Mouse (Mus musculus) MEL (cell line): ENCODE results near the gene Plet1. TPM values are rescaled to one million over a fixed set of nuclear protein-coding genes. Genes with fewer than 3 reads are reported as not detected.

ENCODE experiments used
- DNase-seq: peaks from one replicate; pipeline ENCODE4 v3.0.0; 2011; ENCODE audit warnings: low read depth, low spot score
- H3K27ac ChIP-seq: 2 replicates; pipeline ENCODE4 v1.5.1; 2012; ENCODE audit warnings: low read depth, mild to moderate bottlenecking, control low read depth, low read length, moderate library complexity; ENCODE audit not compliant: control insufficient read depth
- H3K27me3 ChIP-seq, 2 experiments: fragments of 150-350 bp in 1 of 2; sonication (generic) in 1 of 2; 2 replicates each; pipeline ENCODE4 v1.6.1; 2012; ENCODE audit warnings: low read length in 2 of 2, mild to moderate bottlenecking in 2 of 2, improper control_type of control experiment in 1 of 2, moderate library complexity in 1 of 2; ENCODE audit not compliant: insufficient read depth in 2 of 2, control insufficient read depth in 1 of 2
- H3K36me3 ChIP-seq, 2 experiments: 2 replicates each; pipeline ENCODE4 v1.6.1; 2012 to 2014; ENCODE audit warnings: low read length in 2 of 2, improper control_type of control experiment in 1 of 2, inconsistent platforms in 1 of 2, mild to moderate bottlenecking in 1 of 2; ENCODE audit not compliant: insufficient read depth in 2 of 2, control insufficient read depth in 1 of 2
- H3K4me1 ChIP-seq, 2 experiments: fragments of 150-350 bp in 1 of 2; sonication (generic) in 1 of 2; 2 replicates each; pipeline ENCODE4 v1.6.1; 2012; ENCODE audit warnings: low read length in 2 of 2, improper control_type of control experiment in 1 of 2, mild to moderate bottlenecking in 1 of 2; ENCODE audit not compliant: insufficient read depth in 2 of 2, control insufficient read depth in 1 of 2
- H3K4me3 ChIP-seq, 2 experiments: fragments of 150-350 bp in 1 of 2; sonication (generic) in 1 of 2; 2 replicates each; pipeline ENCODE4 v1.5.1; 2012; ENCODE audit warnings: low read depth in 2 of 2, low read length in 2 of 2, mild to moderate bottlenecking in 2 of 2, moderate library complexity in 2 of 2, control low read depth in 1 of 2, improper control_type of control experiment in 1 of 2; ENCODE audit not compliant: control insufficient read depth in 1 of 2, insufficient read depth in 1 of 2
- H3K79me2 ChIP-seq: 2 replicates; pipeline ENCODE4 v1.6.1; 2012; ENCODE audit warnings: mild to moderate bottlenecking, low read length, moderate library complexity; ENCODE audit not compliant: control insufficient read depth, poor library complexity, insufficient read depth
- H3K9ac ChIP-seq: 2 replicates; pipeline ENCODE4 v1.6.1; 2012; ENCODE audit warnings: low read depth, mild to moderate bottlenecking, control low read depth, low read length, moderate library complexity; ENCODE audit not compliant: control insufficient read depth, poor library complexity, severe bottlenecking
- H3K9me3 ChIP-seq: fragments of 150-350 bp; sonication (generic); replicated peaks from 2 replicates; pipeline ENCODE4 v1.6.1; 2012; ENCODE audit warnings: mild to moderate bottlenecking, low read length, improper control_type of control experiment, moderate library complexity; ENCODE audit not compliant: insufficient read depth
- BHLHE40 ChIP-seq: IDR thresholded peaks from 2 replicates; pipeline ENCODE4 v1.6.1; 2012; ENCODE audit warnings: low read depth, mild to moderate bottlenecking, inconsistent platforms, low read length, improper control_type of control experiment, borderline replicate concordance
- CHD1 ChIP-seq: IDR thresholded peaks from 2 replicates; pipeline ENCODE4 v1.6.1; 2012; ENCODE audit warnings: low read depth, mild to moderate bottlenecking, inconsistent platforms, low read length, improper control_type of control experiment
- CHD2 ChIP-seq: IDR thresholded peaks from 2 replicates; pipeline ENCODE4 v1.6.1; 2011; ENCODE audit warnings: low read length, improper control_type of control experiment
- CTCF ChIP-seq, 3 experiments: IDR thresholded peaks in 2 of 3; conservative IDR thresholded peaks in 1 of 3; 2 replicates each; pipeline ENCODE4 v1.5.1; 2011 to 2012; ENCODE audit warnings: low read length in 3 of 3, low read depth in 2 of 3, mild to moderate bottlenecking in 2 of 3, improper control_type of control experiment in 1 of 3, inconsistent platforms in 1 of 3, mixed read lengths in 1 of 3, moderate library complexity in 1 of 3; ENCODE audit not compliant: control insufficient read depth in 1 of 3, insufficient read depth in 1 of 3, poor library complexity in 1 of 3, severe bottlenecking in 1 of 3
- EP300 ChIP-seq, 2 experiments: IDR thresholded peaks; 2 replicates each; pipeline ENCODE4 v1.6.1; 2011; ENCODE audit warnings: improper control_type of control experiment in 2 of 2, low read length in 2 of 2, low read depth in 1 of 2, mild to moderate bottlenecking in 1 of 2
- ETS1 ChIP-seq: IDR thresholded peaks from 2 replicates; pipeline ENCODE4 v1.6.1; 2012; ENCODE audit warnings: low read depth, mild to moderate bottlenecking, inconsistent platforms, low read length, improper control_type of control experiment, moderate library complexity
- GATA1 ChIP-seq: IDR thresholded peaks from 2 replicates; pipeline ENCODE4 v1.6.1; 2011; ENCODE audit warnings: low read depth, low read length, improper control_type of control experiment
- HCFC1 ChIP-seq: IDR thresholded peaks from 2 replicates; pipeline ENCODE4 v1.6.1; 2012; ENCODE audit warnings: low read depth, mild to moderate bottlenecking, inconsistent platforms, low read length, improper control_type of control experiment, moderate library complexity
- JUND ChIP-seq: IDR thresholded peaks from 2 replicates; pipeline ENCODE4 v1.6.1; 2011; ENCODE audit warnings: low read depth, mild to moderate bottlenecking, improper control_type of control experiment, low read length
- MAFK ChIP-seq: IDR thresholded peaks from 2 replicates; pipeline ENCODE4 v1.6.1; 2011; ENCODE audit warnings: low read depth, mild to moderate bottlenecking, low read length, improper control_type of control experiment, borderline replicate concordance
- MEF2A ChIP-seq: IDR thresholded peaks from 2 replicates; pipeline ENCODE4 v1.6.1; 2014; ENCODE audit warnings: low read depth, mild to moderate bottlenecking, inconsistent platforms, low read length, improper control_type of control experiment; ENCODE audit not compliant: poor library complexity, insufficient replicate concordance, severe bottlenecking; ENCODE audit errors: extremely low read depth
- MXI1 ChIP-seq: IDR thresholded peaks from 2 replicates; pipeline ENCODE4 v1.6.1; 2011; ENCODE audit warnings: mild to moderate bottlenecking, low read depth, low read length, improper control_type of control experiment
- MYC ChIP-seq: IDR thresholded peaks from 2 replicates; pipeline ENCODE4 v1.6.1; 2011; ENCODE audit warnings: low read depth, mild to moderate bottlenecking, low read length, improper control_type of control experiment, moderate library complexity
- NELFE ChIP-seq: IDR thresholded peaks from 2 replicates; pipeline ENCODE4 v1.6.1; 2011; ENCODE audit warnings: low read depth, low read length, improper control_type of control experiment
- NRF1 ChIP-seq: IDR thresholded peaks from 2 replicates; pipeline ENCODE4 v1.6.1; 2014; ENCODE audit warnings: low read depth, mild to moderate bottlenecking, inconsistent platforms, low read length, improper control_type of control experiment, moderate library complexity; ENCODE audit not compliant: poor library complexity, insufficient read depth, severe bottlenecking
- POLR2A ChIP-seq, 2 experiments: IDR thresholded peaks; 2 replicates each; pipeline ENCODE4 v1.6.1; 2011 to 2012; ENCODE audit warnings: low read length in 2 of 2, mild to moderate bottlenecking in 2 of 2, control low read depth in 1 of 2, improper control_type of control experiment in 1 of 2, low read depth in 1 of 2, moderate library complexity in 1 of 2; ENCODE audit not compliant: control insufficient read depth in 1 of 2, insufficient read depth in 1 of 2, poor library complexity in 1 of 2
- POLR2AphosphoS2 ChIP-seq: IDR thresholded peaks from 2 replicates; pipeline ENCODE4 v1.6.1; 2011; ENCODE audit warnings: low read length, improper control_type of control experiment
- RAD21 ChIP-seq: IDR thresholded peaks from 2 replicates; pipeline ENCODE4 v1.6.1; 2011; ENCODE audit warnings: mild to moderate bottlenecking, low read depth, low read length, improper control_type of control experiment
- RCOR1 ChIP-seq: IDR thresholded peaks from 2 replicates; pipeline ENCODE4 v1.6.1; 2012; ENCODE audit warnings: low read depth, mild to moderate bottlenecking, inconsistent platforms, low read length, improper control_type of control experiment
- TAL1 ChIP-seq: IDR thresholded peaks from 2 replicates; pipeline ENCODE4 v1.6.1; 2012; ENCODE audit warnings: mild to moderate bottlenecking, inconsistent platforms, low read length, moderate library complexity, mixed read lengths
- TCF12 ChIP-seq: IDR thresholded peaks from 2 replicates; pipeline ENCODE4 v1.6.1; 2014; ENCODE audit warnings: low read depth, mild to moderate bottlenecking, inconsistent platforms, low read length, improper control_type of control experiment, moderate library complexity
- USF1 ChIP-seq: IDR thresholded peaks from 2 replicates; pipeline ENCODE4 v1.6.1; 2014; ENCODE audit warnings: low read depth, mild to moderate bottlenecking, inconsistent platforms, low read length, improper control_type of control experiment, moderate library complexity
- ZC3H11A ChIP-seq: IDR thresholded peaks from 2 replicates; pipeline ENCODE4 v1.6.1; 2012; ENCODE audit warnings: low read depth, mild to moderate bottlenecking, inconsistent platforms, low read length, improper control_type of control experiment
- ZMIZ1 ChIP-seq: IDR thresholded peaks from 2 replicates; pipeline ENCODE4 v1.6.1; 2012; ENCODE audit warnings: low read depth, mild to moderate bottlenecking, inconsistent platforms, low read length, improper control_type of control experiment, moderate library complexity
- ZNF384 ChIP-seq: IDR thresholded peaks from 2 replicates; pipeline ENCODE4 v1.6.1; 2012; ENCODE audit warnings: low read depth, mild to moderate bottlenecking, inconsistent platforms, low read length, improper control_type of control experiment
- polyA plus RNA-seq, 2 experiments: library from polyadenylated mRNA; stranded (reverse) in 1 of 2; unstranded in 1 of 2; fragments of >175 nt in 1 of 2; fragments of >200 nt in 1 of 2; gene quantifications; 2 replicates each; pipeline versions ENCODE4 v1.2.1 to v1.2.4; 2012; ENCODE audit warnings: low replicate concordance in 2 of 2, low read depth in 1 of 2; ENCODE audit not compliant: insufficient read length in 2 of 2, insufficient read depth in 1 of 2, missing spikeins in 1 of 2
- total RNA-seq: library from RNA; depleted of rRNA; stranded (reverse); fragments of 300-350 nt; gene quantifications from 2 replicates; pipeline ENCODE4 v1.2.3, GENCODE M21; 2012

Gene Plet1
- total and polyA plus RNA-seq, 3 experiments, result 0.12 to 0.81 TPM; not detected in 1

- H3K27ac ChIP-seq, result no peak overlapping the region
- TF ChIP-seq NRF1 (no peak), GATA1 (no peak), HCFC1 (no peak), RCOR1 (no peak), POLR2AphosphoS2 (no peak), MYC (no peak), ETS1 (no peak), RAD21 (no peak), MEF2A (no peak), BHLHE40 (no peak), CHD2 (no peak), MAFK (no peak), USF1 (no peak), POLR2A (IDR thresholded peaks at IDR 0.05; ENCODE audit: control insufficient read depth in 1 of 2, insufficient read depth in 1 of 2, low read depth in 1 of 2, low read length in 2 of 2, poor library complexity in 1 of 2) (no peak), CTCF (IDR thresholded peaks at IDR 0.05 in 2 of 3, conservative IDR thresholded peaks at IDR 0.05 in 1 of 3; ENCODE audit: control insufficient read depth in 1 of 3, insufficient read depth in 1 of 3, low read depth in 2 of 3, low read length in 3 of 3, poor library complexity in 1 of 3, severe bottlenecking in 1 of 3) (no peak), ZMIZ1 (no peak), TAL1 (no peak), MXI1 (no peak)
- no peak for DNase-seq
- no peaks in the 10 kb centered on the region; a peak in 1 of 4 replicates for H3K36me3 ChIP-seq
- peaks cover 0 to 11% of the 10 kb centered on the region in 2 experiments; a peak in 1 of 4 replicates for H3K4me1 ChIP-seq
- no peaks in the 10 kb centered on the region for H3K79me2 ChIP-seq
- H3K4me3 ChIP-seq, result no peak overlapping the region
- H3K27me3 ChIP-seq, result no peaks in the 10 kb centered on the region
- no peaks in the 10 kb centered on the region for H3K9me3 ChIP-seq
- no peak overlapping the region for H3K9ac ChIP-seq
Measured at GRCm38 (mm10) chr9:50457596-50457995, 36.7 kb upstream of the Plet1 start.

GRCm38 (mm10) chr9:50459537-50459936 is 34.8 kb upstream of the Plet1 start:
- DNase-seq, result peak; percentile 28
- Histone ChIP-seq H3K27ac (no peak overlapping the region), H3K36me3 (no peaks in the 10 kb centered on the region; a peak in 1 of 4 replicates), H3K79me2 (no peaks in the 10 kb centered on the region), H3K9me3 (no peaks in the 10 kb centered on the region), H3K4me1 (peaks cover 0 to 17% of the 10 kb centered on the region in 2 experiments; a peak in 3 of 4 replicates), H3K9ac (no peak overlapping the region), H3K4me3 (no peak overlapping the region), H3K27me3 (no peaks in the 10 kb centered on the region)
- TF ChIP-seq TAL1 (no peak), ZC3H11A (no peak), MYC (no peak), NELFE (no peak), JUND (no peak), EP300 (IDR thresholded peaks at IDR 0.05; ENCODE audit: low read depth in 1 of 2, low read length in 2 of 2) (no peak), ZNF384 (no peak), CHD1 (no peak), NRF1 (no peak), RAD21 (no peak), TCF12 (no peak)
